Mouse (Mus musculus) MEL (cell line): ENCODE data around the gene Bzw2. TPM values are rescaled to one million over a fixed set of nuclear protein-coding genes. Genes with fewer than 3 reads are reported as not detected.

Source experiments
- DNase-seq: peaks from one replicate; pipeline ENCODE4 v3.0.0; 2011; ENCODE audit warnings: low read depth, low spot score
- H3K27ac ChIP-seq: 2 replicates; pipeline ENCODE4 v1.5.1; 2012; ENCODE audit warnings: low read depth, mild to moderate bottlenecking, control low read depth, low read length, moderate library complexity; ENCODE audit not compliant: control insufficient read depth
- H3K27me3 ChIP-seq, 2 experiments: fragments of 150-350 bp in 1 of 2; sonication (generic) in 1 of 2; 2 replicates each; pipeline ENCODE4 v1.6.1; 2012; ENCODE audit warnings: low read length in 2 of 2, mild to moderate bottlenecking in 2 of 2, improper control_type of control experiment in 1 of 2, moderate library complexity in 1 of 2; ENCODE audit not compliant: insufficient read depth in 2 of 2, control insufficient read depth in 1 of 2
- H3K36me3 ChIP-seq, 2 experiments: 2 replicates each; pipeline ENCODE4 v1.6.1; 2012 to 2014; ENCODE audit warnings: low read length in 2 of 2, improper control_type of control experiment in 1 of 2, inconsistent platforms in 1 of 2, mild to moderate bottlenecking in 1 of 2; ENCODE audit not compliant: insufficient read depth in 2 of 2, control insufficient read depth in 1 of 2
- H3K4me1 ChIP-seq, 2 experiments: fragments of 150-350 bp in 1 of 2; sonication (generic) in 1 of 2; 2 replicates each; pipeline ENCODE4 v1.6.1; 2012; ENCODE audit warnings: low read length in 2 of 2, improper control_type of control experiment in 1 of 2, mild to moderate bottlenecking in 1 of 2; ENCODE audit not compliant: insufficient read depth in 2 of 2, control insufficient read depth in 1 of 2
- H3K4me3 ChIP-seq, 2 experiments: fragments of 150-350 bp in 1 of 2; sonication (generic) in 1 of 2; 2 replicates each; pipeline ENCODE4 v1.5.1; 2012; ENCODE audit warnings: low read depth in 2 of 2, low read length in 2 of 2, mild to moderate bottlenecking in 2 of 2, moderate library complexity in 2 of 2, control low read depth in 1 of 2, improper control_type of control experiment in 1 of 2; ENCODE audit not compliant: control insufficient read depth in 1 of 2, insufficient read depth in 1 of 2
- H3K79me2 ChIP-seq: 2 replicates; pipeline ENCODE4 v1.6.1; 2012; ENCODE audit warnings: mild to moderate bottlenecking, low read length, moderate library complexity; ENCODE audit not compliant: control insufficient read depth, poor library complexity, insufficient read depth
- H3K9ac ChIP-seq: 2 replicates; pipeline ENCODE4 v1.6.1; 2012; ENCODE audit warnings: low read depth, mild to moderate bottlenecking, control low read depth, low read length, moderate library complexity; ENCODE audit not compliant: control insufficient read depth, poor library complexity, severe bottlenecking
- H3K9me3 ChIP-seq: fragments of 150-350 bp; sonication (generic); replicated peaks from 2 replicates; pipeline ENCODE4 v1.6.1; 2012; ENCODE audit warnings: mild to moderate bottlenecking, low read length, improper control_type of control experiment, moderate library complexity; ENCODE audit not compliant: insufficient read depth
- BHLHE40 ChIP-seq: IDR thresholded peaks from 2 replicates; pipeline ENCODE4 v1.6.1; 2012; ENCODE audit warnings: low read depth, mild to moderate bottlenecking, inconsistent platforms, low read length, improper control_type of control experiment, borderline replicate concordance
- E2F4 ChIP-seq: IDR thresholded peaks from 2 replicates; pipeline ENCODE4 v1.6.1; 2011; ENCODE audit warnings: low read depth, low read length, improper control_type of control experiment, borderline replicate concordance
- ELF1 ChIP-seq: IDR thresholded peaks from 2 replicates; pipeline ENCODE4 v1.6.1; 2014; ENCODE audit warnings: low read depth, mild to moderate bottlenecking, inconsistent platforms, low read length, improper control_type of control experiment, moderate library complexity
- EP300 ChIP-seq, 2 experiments: IDR thresholded peaks; 2 replicates each; pipeline ENCODE4 v1.6.1; 2011; ENCODE audit warnings: improper control_type of control experiment in 2 of 2, low read length in 2 of 2, low read depth in 1 of 2, mild to moderate bottlenecking in 1 of 2
- GABPA ChIP-seq: IDR thresholded peaks from 2 replicates; pipeline ENCODE4 v1.6.1; 2012; ENCODE audit warnings: low read depth, mild to moderate bottlenecking, inconsistent platforms, low read length, improper control_type of control experiment, moderate library complexity
- GATA1 ChIP-seq: IDR thresholded peaks from 2 replicates; pipeline ENCODE4 v1.6.1; 2011; ENCODE audit warnings: low read depth, low read length, improper control_type of control experiment
- MAFK ChIP-seq: IDR thresholded peaks from 2 replicates; pipeline ENCODE4 v1.6.1; 2011; ENCODE audit warnings: low read depth, mild to moderate bottlenecking, low read length, improper control_type of control experiment, borderline replicate concordance
- MAX ChIP-seq: IDR thresholded peaks from 2 replicates; pipeline ENCODE4 v1.6.1; 2011; ENCODE audit warnings: low read length, improper control_type of control experiment
- MAZ ChIP-seq: IDR thresholded peaks from 2 replicates; pipeline ENCODE4 v1.6.1; 2012; ENCODE audit warnings: low read depth, mild to moderate bottlenecking, inconsistent platforms, low read length, improper control_type of control experiment
- MEF2A ChIP-seq: IDR thresholded peaks from 2 replicates; pipeline ENCODE4 v1.6.1; 2014; ENCODE audit warnings: low read depth, mild to moderate bottlenecking, inconsistent platforms, low read length, improper control_type of control experiment; ENCODE audit not compliant: poor library complexity, insufficient replicate concordance, severe bottlenecking; ENCODE audit errors: extremely low read depth
- MXI1 ChIP-seq: IDR thresholded peaks from 2 replicates; pipeline ENCODE4 v1.6.1; 2011; ENCODE audit warnings: mild to moderate bottlenecking, low read depth, low read length, improper control_type of control experiment
- MYB ChIP-seq: IDR thresholded peaks from 2 replicates; pipeline ENCODE4 v1.6.1; 2011; ENCODE audit warnings: mild to moderate bottlenecking, low read depth, low read length, improper control_type of control experiment
- MYC ChIP-seq: IDR thresholded peaks from 2 replicates; pipeline ENCODE4 v1.6.1; 2011; ENCODE audit warnings: low read depth, mild to moderate bottlenecking, low read length, improper control_type of control experiment, moderate library complexity
- POLR2A ChIP-seq, 2 experiments: IDR thresholded peaks; 2 replicates each; pipeline ENCODE4 v1.6.1; 2011 to 2012; ENCODE audit warnings: low read length in 2 of 2, mild to moderate bottlenecking in 2 of 2, control low read depth in 1 of 2, improper control_type of control experiment in 1 of 2, low read depth in 1 of 2, moderate library complexity in 1 of 2; ENCODE audit not compliant: control insufficient read depth in 1 of 2, insufficient read depth in 1 of 2, poor library complexity in 1 of 2
- POLR2AphosphoS2 ChIP-seq: IDR thresholded peaks from 2 replicates; pipeline ENCODE4 v1.6.1; 2011; ENCODE audit warnings: low read length, improper control_type of control experiment
- RCOR1 ChIP-seq: IDR thresholded peaks from 2 replicates; pipeline ENCODE4 v1.6.1; 2012; ENCODE audit warnings: low read depth, mild to moderate bottlenecking, inconsistent platforms, low read length, improper control_type of control experiment
- SIN3A ChIP-seq: IDR thresholded peaks from 2 replicates; pipeline ENCODE4 v1.6.1; 2012; ENCODE audit warnings: low read length, improper control_type of control experiment, inconsistent platforms
- TAL1 ChIP-seq: IDR thresholded peaks from 2 replicates; pipeline ENCODE4 v1.6.1; 2012; ENCODE audit warnings: mild to moderate bottlenecking, inconsistent platforms, low read length, moderate library complexity, mixed read lengths
- TCF12 ChIP-seq: IDR thresholded peaks from 2 replicates; pipeline ENCODE4 v1.6.1; 2014; ENCODE audit warnings: low read depth, mild to moderate bottlenecking, inconsistent platforms, low read length, improper control_type of control experiment, moderate library complexity
- UBTF ChIP-seq: IDR thresholded peaks from 2 replicates; pipeline ENCODE4 v1.6.1; 2012; ENCODE audit warnings: low read depth, mild to moderate bottlenecking, inconsistent platforms, low read length, improper control_type of control experiment, moderate library complexity, borderline replicate concordance; ENCODE audit not compliant: insufficient read depth
- ZKSCAN1 ChIP-seq: IDR thresholded peaks from 2 replicates; pipeline ENCODE4 v1.6.1; 2012; ENCODE audit warnings: low read depth, mild to moderate bottlenecking, inconsistent platforms, low read length, improper control_type of control experiment, moderate library complexity
- ZMIZ1 ChIP-seq: IDR thresholded peaks from 2 replicates; pipeline ENCODE4 v1.6.1; 2012; ENCODE audit warnings: low read depth, mild to moderate bottlenecking, inconsistent platforms, low read length, improper control_type of control experiment, moderate library complexity
- polyA plus RNA-seq, 2 experiments: library from polyadenylated mRNA; stranded (reverse) in 1 of 2; unstranded in 1 of 2; fragments of >175 nt in 1 of 2; fragments of >200 nt in 1 of 2; gene quantifications; 2 replicates each; pipeline versions ENCODE4 v1.2.1 to v1.2.4; 2012; ENCODE audit warnings: low replicate concordance in 2 of 2, low read depth in 1 of 2; ENCODE audit not compliant: insufficient read length in 2 of 2, insufficient read depth in 1 of 2, missing spikeins in 1 of 2
- total RNA-seq: library from RNA; depleted of rRNA; stranded (reverse); fragments of 300-350 nt; gene quantifications from 2 replicates; pipeline ENCODE4 v1.2.3, GENCODE M21; 2012

Bzw2 gene
- total and polyA plus RNA-seq, 3 experiments = 155 to 170 (median 157) TPM

- no peak for TF ChIP-seq ELF1
- TF ChIP-seq UBTF = 0 out of 2 replicates have a peak, but pooled peaks have one; percentile 61
- TF ChIP-seq BHLHE40 = peak; percentile 77
- TF ChIP-seq POLR2AphosphoS2 = peak; percentile 80
- peak; percentile 86; the same call in 1 of the 2 replicates for TF ChIP-seq MAZ
- TF ChIP-seq POLR2A (IDR thresholded peaks at IDR 0.05; ENCODE audit: control insufficient read depth in 1 of 2, insufficient read depth in 1 of 2, low read depth in 1 of 2, low read length in 2 of 2, poor library complexity in 1 of 2) = peak; percentile 92 to 95
- 0 out of 2 replicates have a peak, but pooled peaks have one; percentile 10 for TF ChIP-seq MEF2A
- TF ChIP-seq GATA1 = no peak
- 0 out of 2 replicates have a peak, but pooled peaks have one; percentile 38 for TF ChIP-seq E2F4
- TF ChIP-seq EP300 (IDR thresholded peaks at IDR 0.05; ENCODE audit: low read depth in 1 of 2, low read length in 2 of 2) = no peak
- TF ChIP-seq TCF12 = peak; percentile 48
- peak; percentile 80 for TF ChIP-seq ZMIZ1
- TF ChIP-seq MYB = no peak
- TF ChIP-seq RCOR1 = 0 out of 2 replicates have a peak, but pooled peaks have one; percentile 13
- no peak for TF ChIP-seq TAL1
- no peak for TF ChIP-seq MAFK
- TF ChIP-seq MYC = peak; percentile 65; the same call in 1 of the 2 replicates
- TF ChIP-seq GABPA = no peak
Observed at GRCm38 (mm10) chr12:36156637-36157303, 1.1 kb downstream of the Bzw2 start, which contains the start of gene Ankmy2 (continued).

GRCm38 (mm10) chr12:36156101-36156636, 1.7 kb downstream of the Bzw2 start:
- DNase-seq = no peak
- Histone ChIP-seq H3K79me2 (peaks cover 51% of the 10 kb centered on the region), H3K9me3 (no peaks in the 10 kb centered on the region), H3K9ac (peak overlapping the region; percentile 94), H3K27ac (peak overlapping the region; percentile 33; the same call in 1 of the 2 replicates), H3K4me3 (peak overlapping the region; percentile 91 to 97), H3K36me3 (peaks cover 0 to 18% of the 10 kb centered on the region in 2 experiments; a peak in 2 of 4 replicates), H3K4me1 (peaks cover 0 to 14% of the 10 kb centered on the region in 2 experiments), H3K27me3 (no peaks in the 10 kb centered on the region)
- TF ChIP-seq SIN3A (peak; percentile 82; the same call in 1 of the 2 replicates), TCF12 (no peak), MXI1 (peak; percentile 92), ZKSCAN1 (no peak), UBTF (no peak), MAX (peak; percentile 61), MYC (peak; percentile 75)
